Mouse (Mus musculus): Measurements from ENCODE around the gene Zranb3. TPM values are rescaled to one million over a fixed set of nuclear protein-coding genes. Genes with fewer than 3 reads are reported as not detected.
A peak's percentile ranks its signal among the peaks of the same experiment; 100 is the strongest.

The Zranb3 gene
- polyA plus RNA-seq, 1 experiment from 2014 or later, result 14.0 TPM

- H3K36me3 ChIP-seq (ENCODE audit: control insufficient read depth, insufficient read depth, low read length), result no peaks in the 10 kb centered on the region
- peak; percentile 61 for DNase-seq (ENCODE audit: low spot score, missing footprints)
- no peak overlapping the region for H3K4me3 ChIP-seq (ENCODE audit: low read depth, low read length)
- no peak overlapping the region for H3K9ac ChIP-seq (ENCODE audit: low read length)
- H3K4me2 ChIP-seq, result no peak overlapping the region
- no peaks in the 10 kb centered on the region for H3K9me3 ChIP-seq (ENCODE audit: control insufficient read depth, low read length)
- H3K27ac ChIP-seq (ENCODE audit: low read depth, low read length), result no peak overlapping the region
- 59% methylated on average over 3 of the region's 3 CpGs for WGBS
- ATAC-seq (ENCODE audit: low FRiP score), result no peak
- no peaks in the 10 kb centered on the region for H3K4me1 ChIP-seq (ENCODE audit: control insufficient read depth, insufficient read depth, low read length)
- no peaks in the 10 kb centered on the region for H3K27me3 ChIP-seq (ENCODE audit: control insufficient read depth, insufficient read depth, low read length)
These were observed 117.5 kb downstream of the Zranb3 start for GRCm38 (mm10) chr1:127985391-127985790.

- H3K27me3 ChIP-seq (ENCODE audit: control insufficient read depth, insufficient read depth, low read length), result no peaks in the 10 kb centered on the region
- 95% methylated on average over 5 of the region's 5 CpGs for WGBS
- no peak overlapping the region for H3K4me2 ChIP-seq
- H3K4me1 ChIP-seq (ENCODE audit: control insufficient read depth, insufficient read depth, low read length), result no peaks in the 10 kb centered on the region
- no peak overlapping the region for H3K27ac ChIP-seq (ENCODE audit: low read depth, low read length)
- no peaks in the 10 kb centered on the region for H3K36me3 ChIP-seq (ENCODE audit: control insufficient read depth, insufficient read depth, low read length)
- H3K9me3 ChIP-seq (ENCODE audit: control insufficient read depth, low read length), result no peaks in the 10 kb centered on the region
- no peak overlapping the region for H3K4me3 ChIP-seq (ENCODE audit: low read depth, low read length)
- no peak overlapping the region for H3K9ac ChIP-seq (ENCODE audit: low read length)
- DNase-seq (ENCODE audit: low spot score, missing footprints), result peak; percentile 17
- no peak for ATAC-seq (ENCODE audit: low FRiP score)
These were observed 119.4 kb downstream of the Zranb3 start for GRCm38 (mm10) chr1:127983274-127983993.

- 90% methylated on average over 3 of the region's 3 CpGs for WGBS
- no peak for ATAC-seq (ENCODE audit: low FRiP score)
- Histone ChIP-seq H3K9ac (ENCODE audit: low read length) (no peak overlapping the region), H3K27ac (ENCODE audit: low read depth, low read length) (no peak overlapping the region), H3K27me3 (ENCODE audit: control insufficient read depth, insufficient read depth, low read length) (no peaks in the 10 kb centered on the region), H3K9me3 (ENCODE audit: control insufficient read depth, low read length) (no peaks in the 10 kb centered on the region), H3K4me3 (ENCODE audit: low read depth, low read length) (no peak overlapping the region), H3K36me3 (ENCODE audit: control insufficient read depth, insufficient read depth, low read length) (no peaks in the 10 kb centered on the region), H3K4me2 (no peak overlapping the region), H3K4me1 (ENCODE audit: control insufficient read depth, insufficient read depth, low read length) (no peaks in the 10 kb centered on the region)
- no peak for DNase-seq (ENCODE audit: low spot score, missing footprints)
These were observed 120.6 kb downstream of the Zranb3 start for GRCm38 (mm10) chr1:127982268-127982667.

GRCm38 (mm10) chr1:127980911-127981559, 121.8 kb downstream of the Zranb3 start:
- WGBS, result 83% methylated on average over 2 of the region's 2 CpGs

GRCm38 (mm10) chr1:127978125-127978524, 124.7 kb downstream of the Zranb3 start:
- no peak overlapping the region for H3K27ac ChIP-seq (ENCODE audit: low read depth, low read length)
- no peak overlapping the region for H3K4me3 ChIP-seq (ENCODE audit: low read depth, low read length)
- no peaks in the 10 kb centered on the region for H3K9me3 ChIP-seq (ENCODE audit: control insufficient read depth, low read length)
- no peaks in the 10 kb centered on the region for H3K36me3 ChIP-seq (ENCODE audit: control insufficient read depth, insufficient read depth, low read length)
- H3K9ac ChIP-seq (ENCODE audit: low read length), result no peak overlapping the region
- ATAC-seq (ENCODE audit: low FRiP score) (no peak), DNase-seq (ENCODE audit: low spot score, missing footprints) (no peak)
- H3K27me3 ChIP-seq (ENCODE audit: control insufficient read depth, insufficient read depth, low read length), result no peaks in the 10 kb centered on the region
- WGBS, result 89% methylated on average over 1 of the region's 1 CpGs
- no peak overlapping the region for H3K4me2 ChIP-seq
- H3K4me1 ChIP-seq (ENCODE audit: control insufficient read depth, insufficient read depth, low read length), result no peaks in the 10 kb centered on the region

More at GRCm38 (mm10) chr1:127980911-127981559, 121.8 kb downstream of the Zranb3 start:
- H3K4me3 ChIP-seq (ENCODE audit: low read depth, low read length), result no peak overlapping the region
- no peak overlapping the region for H3K9ac ChIP-seq (ENCODE audit: low read length)
- DNase-seq (ENCODE audit: low spot score, missing footprints) (peak; percentile 17), ATAC-seq (ENCODE audit: low FRiP score) (no peak)
- H3K27me3 ChIP-seq (ENCODE audit: control insufficient read depth, insufficient read depth, low read length), result no peaks in the 10 kb centered on the region
- no peaks in the 10 kb centered on the region for H3K36me3 ChIP-seq (ENCODE audit: control insufficient read depth, insufficient read depth, low read length)
- H3K4me2 ChIP-seq, result no peak overlapping the region
- H3K9me3 ChIP-seq (ENCODE audit: control insufficient read depth, low read length), result no peaks in the 10 kb centered on the region
- H3K4me1 ChIP-seq (ENCODE audit: control insufficient read depth, insufficient read depth, low read length), result no peaks in the 10 kb centered on the region
- H3K27ac ChIP-seq (ENCODE audit: low read depth, low read length), result no peak overlapping the region

GRCm38 (mm10) chr1:127976106-127976505, 126.7 kb downstream of the Zranb3 start:
- 88% methylated on average over 6 of the region's 6 CpGs for WGBS

GRCm38 (mm10) chr1:127975676-127976075, 127.2 kb downstream of the Zranb3 start:
- ATAC-seq (ENCODE audit: low FRiP score) (no peak), DNase-seq (ENCODE audit: low spot score, missing footprints) (no peak)
- WGBS, result 86% methylated on average over 2 of the region's 2 CpGs

More at GRCm38 (mm10) chr1:127976106-127976505, 126.7 kb downstream of the Zranb3 start:
- Histone ChIP-seq H3K9ac (ENCODE audit: low read length) (no peak overlapping the region), H3K9me3 (ENCODE audit: control insufficient read depth, low read length) (no peaks in the 10 kb centered on the region), H3K36me3 (ENCODE audit: control insufficient read depth, insufficient read depth, low read length) (no peaks in the 10 kb centered on the region), H3K4me1 (ENCODE audit: control insufficient read depth, insufficient read depth, low read length) (no peaks in the 10 kb centered on the region), H3K4me3 (ENCODE audit: low read depth, low read length) (no peak overlapping the region), H3K27ac (ENCODE audit: low read depth, low read length) (no peak overlapping the region), H3K4me2 (no peak overlapping the region), H3K27me3 (ENCODE audit: control insufficient read depth, insufficient read depth, low read length) (no peaks in the 10 kb centered on the region)
- ATAC-seq (ENCODE audit: low FRiP score) (no peak), DNase-seq (ENCODE audit: low spot score, missing footprints) (no peak)

GRCm38 (mm10) chr1:127974082-127974481, 128.8 kb downstream of the Zranb3 start:
- no peaks in the 10 kb centered on the region for H3K36me3 ChIP-seq (ENCODE audit: control insufficient read depth, insufficient read depth, low read length)
- H3K9ac ChIP-seq (ENCODE audit: low read length), result no peak overlapping the region
- H3K4me3 ChIP-seq (ENCODE audit: low read depth, low read length), result no peak overlapping the region
- H3K9me3 ChIP-seq (ENCODE audit: control insufficient read depth, low read length), result no peaks in the 10 kb centered on the region
- ATAC-seq (ENCODE audit: low FRiP score), result no peak
- no peak overlapping the region for H3K27ac ChIP-seq (ENCODE audit: low read depth, low read length)
- no peak for DNase-seq (ENCODE audit: low spot score, missing footprints)
- H3K4me2 ChIP-seq, result no peak overlapping the region
- WGBS, result 89% methylated on average over 4 of the region's 4 CpGs
- H3K4me1 ChIP-seq (ENCODE audit: control insufficient read depth, insufficient read depth, low read length), result no peaks in the 10 kb centered on the region
- H3K27me3 ChIP-seq (ENCODE audit: control insufficient read depth, insufficient read depth, low read length), result no peaks in the 10 kb centered on the region

More at GRCm38 (mm10) chr1:127975676-127976075, 127.2 kb downstream of the Zranb3 start:
- Histone ChIP-seq H3K27ac (ENCODE audit: low read depth, low read length) (no peak overlapping the region), H3K27me3 (ENCODE audit: control insufficient read depth, insufficient read depth, low read length) (no peaks in the 10 kb centered on the region), H3K36me3 (ENCODE audit: control insufficient read depth, insufficient read depth, low read length) (no peaks in the 10 kb centered on the region), H3K4me1 (ENCODE audit: control insufficient read depth, insufficient read depth, low read length) (no peaks in the 10 kb centered on the region), H3K9ac (ENCODE audit: low read length) (no peak overlapping the region), H3K4me3 (ENCODE audit: low read depth, low read length) (no peak overlapping the region), H3K9me3 (ENCODE audit: control insufficient read depth, low read length) (no peaks in the 10 kb centered on the region), H3K4me2 (no peak overlapping the region)

- DNase-seq (ENCODE audit: low spot score, missing footprints) (no peak), ATAC-seq (ENCODE audit: low FRiP score) (no peak)
- no peaks in the 10 kb centered on the region for H3K27me3 ChIP-seq (ENCODE audit: control insufficient read depth, insufficient read depth, low read length)
- H3K4me2 ChIP-seq, result no peak overlapping the region
- H3K4me3 ChIP-seq (ENCODE audit: low read depth, low read length), result no peak overlapping the region
- H3K4me1 ChIP-seq (ENCODE audit: control insufficient read depth, insufficient read depth, low read length), result no peaks in the 10 kb centered on the region
- H3K9me3 ChIP-seq (ENCODE audit: control insufficient read depth, low read length), result no peaks in the 10 kb centered on the region
- 91% methylated on average over 4 of the region's 4 CpGs for WGBS
- H3K9ac ChIP-seq (ENCODE audit: low read length), result no peak overlapping the region
- H3K36me3 ChIP-seq (ENCODE audit: control insufficient read depth, insufficient read depth, low read length), result no peaks in the 10 kb centered on the region
- H3K27ac ChIP-seq (ENCODE audit: low read depth, low read length), result no peak overlapping the region
These were observed 132.0 kb downstream of the Zranb3 start for GRCm38 (mm10) chr1:127970870-127971269.

Data from midbrain, embryonic 11.5 days (tissue).